Mouse (Mus musculus) megakaryocyte progenitor cell, adult 5-6 weeks (primary cell): ENCODE measurements around the gene Nol11. TPM values are rescaled to one million over a fixed set of nuclear protein-coding genes. Genes with fewer than 3 reads are reported as not detected.

Experiments
- ATAC-seq: replicated peaks from 2 replicates; pipeline ENCODE4 v1.8.0; 2016; ENCODE audit warnings: mild to moderate bottlenecking, moderate TSS enrichment, inconsistent platforms; ENCODE audit not compliant: poor library complexity
- total RNA-seq, 2 experiments: library from RNA; stranded (forward) in 1 of 2; stranded (reverse) in 1 of 2; fragments of 157-497, 149-512 nt in 1 of 2; fragments of 200-1000 nt in 1 of 2; gene quantifications; 2 replicates each; pipeline versions ENCODE4 v1.2.3 to v1.2.4; 2015 to 2017

Gene Nol11
- 70.6 and 78.4 TPM in 2 replicates for total RNA-seq (2015)
- 51.1 and 64.7 TPM in 2 replicates for total RNA-seq (2017)

DNA sequence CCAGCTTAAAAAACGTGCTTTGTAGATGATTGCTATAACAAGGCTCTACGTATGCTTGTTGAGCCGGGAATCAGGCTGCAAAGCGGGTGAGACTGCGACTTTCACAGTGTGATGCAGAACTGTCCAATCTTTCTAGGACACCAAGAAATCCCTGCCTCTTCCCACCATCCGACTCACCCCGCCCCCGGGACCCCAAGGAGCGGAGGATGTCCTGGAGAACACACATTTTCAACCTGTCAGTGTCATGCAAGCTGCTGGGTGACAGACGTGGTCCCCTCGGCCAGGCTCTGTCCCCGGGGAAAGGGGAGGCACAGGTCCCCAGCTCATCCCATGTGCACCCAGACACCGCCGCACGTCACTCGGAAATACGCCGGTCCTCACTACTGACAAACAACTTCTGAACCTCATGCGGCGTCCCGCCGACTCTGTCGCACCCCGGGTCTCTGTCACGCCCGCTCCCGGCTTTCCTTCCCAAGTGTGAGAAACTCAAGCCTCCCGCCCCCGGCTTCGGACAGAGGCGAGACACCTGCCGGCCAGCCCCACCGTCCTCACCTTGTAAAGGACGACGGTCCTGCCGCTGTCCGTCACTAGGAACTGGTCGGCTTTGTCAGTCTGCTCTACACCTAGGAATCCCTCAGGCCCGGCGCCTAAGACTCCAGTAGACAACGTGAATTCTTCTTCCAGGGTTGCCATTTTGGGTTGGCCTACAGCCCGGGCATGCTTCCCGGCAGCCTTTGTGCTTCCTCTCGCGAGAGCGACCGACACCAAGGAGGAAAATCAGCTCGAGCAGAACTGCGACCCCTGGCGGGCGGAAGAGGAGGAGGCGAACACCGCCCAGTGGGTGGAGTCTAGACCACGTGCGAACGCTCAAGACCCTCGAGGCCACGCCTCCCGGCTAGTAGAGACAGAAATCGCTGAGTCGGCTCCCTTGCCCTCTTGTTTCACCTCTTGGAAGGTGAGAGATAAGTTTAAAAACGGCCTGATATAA lies at the start of gene Nol11:
TSS of gene Nol11 (minus strand) at position 817 of the 988 bp plus-strand sequence.
- peak; percentile 99 for ATAC-seq

- no peak for ATAC-seq
These were observed 49.3 kb upstream of the Nol11 start for GRCm38 (mm10) chr11:107238506-107238905.

GRCm38 (mm10) chr11:107237532-107237931 lies 48.4 kb upstream of the Nol11 start:
- ATAC-seq: no peak

DNA sequence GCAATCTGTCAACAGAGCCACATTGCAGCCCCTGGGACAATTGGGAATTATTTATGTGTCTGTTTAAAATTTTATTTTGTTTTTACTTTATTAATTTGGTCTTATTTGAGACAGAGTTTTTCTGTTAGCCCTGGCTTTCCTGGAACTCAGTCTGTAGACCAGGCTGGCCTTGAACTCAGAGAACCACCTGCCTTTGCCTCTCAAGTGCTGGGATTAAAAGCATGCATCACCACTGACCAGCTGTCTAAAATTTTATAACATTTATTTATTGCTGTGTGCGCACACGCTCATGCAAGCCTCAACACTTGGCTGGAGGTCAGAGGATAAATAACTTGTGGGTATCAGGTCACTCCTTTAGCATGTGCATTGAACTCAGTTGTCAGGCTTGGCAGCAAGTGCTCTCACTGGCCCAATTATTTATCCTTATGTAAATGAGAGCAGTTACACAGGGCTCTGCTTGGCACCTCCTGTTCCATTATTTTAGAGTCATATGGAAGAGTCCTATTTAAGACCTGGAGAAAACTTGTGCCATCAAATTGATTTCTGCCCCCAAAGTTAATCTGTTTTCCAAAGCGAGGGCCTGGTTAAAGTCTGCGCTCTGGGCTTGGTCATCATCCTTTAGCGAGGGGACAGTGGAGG lies 44.2 kb upstream of the Nol11 start:
- ATAC-seq: no peak

DNA sequence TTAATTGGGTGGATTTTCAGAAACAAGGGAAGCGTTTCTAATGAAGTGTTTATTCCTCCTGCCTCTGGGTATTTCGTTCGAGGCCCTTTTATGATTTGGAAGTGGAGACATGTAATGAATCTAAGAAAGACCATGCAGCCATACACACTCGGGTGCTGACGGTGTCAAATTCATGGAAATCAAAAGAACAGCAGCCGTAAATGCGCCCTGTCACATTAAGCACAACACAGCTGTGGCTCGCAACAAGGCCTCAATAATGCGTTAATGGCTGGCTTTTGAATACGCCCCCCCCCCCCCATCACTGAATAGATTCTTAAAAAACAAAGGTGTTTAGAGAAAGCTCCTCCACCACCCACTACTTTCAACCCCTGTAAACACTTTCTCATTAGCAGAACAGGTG lies 40.9 kb upstream of the Nol11 start:
- no peak for ATAC-seq

- ATAC-seq: no peak
These were observed 37.2 kb upstream of the Nol11 start for GRCm38 (mm10) chr11:107226431-107226830.

DNA sequence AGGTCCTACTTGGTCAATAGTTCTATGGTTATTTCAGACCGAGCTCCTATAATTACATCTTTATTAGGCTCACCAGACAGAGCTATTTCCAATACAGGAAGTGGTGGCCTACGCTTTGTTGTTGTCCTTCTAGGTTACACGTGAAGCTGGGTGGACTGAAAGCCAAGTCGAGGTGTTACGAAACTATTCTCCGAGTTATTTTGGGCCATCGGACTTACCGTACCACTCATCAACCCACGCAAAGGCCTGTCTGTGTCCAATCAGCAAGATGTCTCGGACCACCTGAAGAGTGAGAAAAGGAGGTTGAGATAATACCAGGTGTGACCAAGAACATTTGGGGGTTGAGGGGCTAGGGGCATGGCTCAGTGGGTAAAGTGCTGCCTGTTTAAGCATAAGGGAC lies 36.8 kb upstream of the Nol11 start:
- no peak for ATAC-seq

DNA sequence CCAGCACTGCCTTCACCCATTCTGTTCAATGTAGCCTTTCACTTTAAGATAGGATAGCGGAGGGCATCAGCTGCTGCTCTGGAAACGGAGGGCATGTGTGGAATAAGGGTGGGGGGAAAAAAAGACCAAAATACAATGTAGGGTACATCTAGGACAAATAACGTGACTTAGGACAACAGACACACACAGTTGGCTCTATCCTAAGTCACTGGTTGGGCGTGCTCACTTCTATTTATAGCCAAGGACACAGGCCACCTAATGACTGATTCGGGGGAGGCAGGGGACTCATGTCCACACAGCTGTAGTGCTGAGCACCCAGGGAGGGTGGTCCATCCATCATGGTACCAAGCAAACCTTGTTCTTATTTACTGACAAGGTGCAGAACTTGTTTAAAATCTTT lies 36.1 kb upstream of the Nol11 start:
- no peak for ATAC-seq

DNA sequence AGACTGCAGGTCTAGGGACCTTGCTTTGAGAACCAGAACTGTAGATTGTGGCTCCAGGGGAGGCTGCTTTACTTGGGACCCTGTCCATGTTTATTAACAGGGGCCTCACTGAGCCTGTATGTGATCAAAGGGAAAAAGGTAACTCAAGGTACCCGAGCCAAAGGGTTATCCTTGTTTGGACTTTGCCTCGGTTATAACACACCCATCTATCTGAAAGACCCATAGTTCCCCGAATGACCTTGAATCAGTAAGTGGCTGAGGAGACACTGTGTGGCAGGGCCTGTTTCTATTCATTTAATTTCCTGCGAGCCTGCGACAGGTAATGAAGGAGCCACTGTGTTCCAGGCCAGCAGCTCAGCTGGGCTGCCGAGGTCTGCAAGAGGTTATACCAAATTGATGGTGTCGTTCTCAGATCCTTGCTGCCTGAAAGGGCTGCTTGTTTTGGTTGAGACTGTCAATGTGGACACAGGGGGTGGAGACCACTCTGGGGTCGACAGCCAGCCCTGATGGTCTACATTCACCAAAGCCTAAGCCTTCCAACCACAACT lies 34.6 kb upstream of the Nol11 start:
- ATAC-seq: no peak

DNA sequence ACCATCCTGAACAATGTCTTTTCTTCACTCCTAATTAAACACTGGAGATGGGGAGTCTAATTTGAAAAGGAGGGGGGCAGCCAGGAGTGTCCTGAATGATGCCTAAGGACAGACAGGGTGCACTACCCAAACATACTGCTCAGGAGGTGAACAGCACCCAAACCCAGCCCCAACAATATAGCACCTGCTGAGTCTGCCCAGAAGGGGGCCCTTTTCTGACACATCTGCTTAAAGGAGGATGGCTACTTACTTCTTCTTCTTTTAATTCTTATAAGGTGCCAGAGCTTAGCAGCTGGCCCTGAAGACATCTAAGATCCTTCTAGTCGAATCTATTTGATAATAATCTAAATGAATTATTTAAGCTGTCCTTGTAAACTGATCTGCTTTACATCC lies 34.0 kb upstream of the Nol11 start:
- ATAC-seq: 0 out of 2 replicates have a peak, but pooled peaks have one; percentile 14

DNA sequence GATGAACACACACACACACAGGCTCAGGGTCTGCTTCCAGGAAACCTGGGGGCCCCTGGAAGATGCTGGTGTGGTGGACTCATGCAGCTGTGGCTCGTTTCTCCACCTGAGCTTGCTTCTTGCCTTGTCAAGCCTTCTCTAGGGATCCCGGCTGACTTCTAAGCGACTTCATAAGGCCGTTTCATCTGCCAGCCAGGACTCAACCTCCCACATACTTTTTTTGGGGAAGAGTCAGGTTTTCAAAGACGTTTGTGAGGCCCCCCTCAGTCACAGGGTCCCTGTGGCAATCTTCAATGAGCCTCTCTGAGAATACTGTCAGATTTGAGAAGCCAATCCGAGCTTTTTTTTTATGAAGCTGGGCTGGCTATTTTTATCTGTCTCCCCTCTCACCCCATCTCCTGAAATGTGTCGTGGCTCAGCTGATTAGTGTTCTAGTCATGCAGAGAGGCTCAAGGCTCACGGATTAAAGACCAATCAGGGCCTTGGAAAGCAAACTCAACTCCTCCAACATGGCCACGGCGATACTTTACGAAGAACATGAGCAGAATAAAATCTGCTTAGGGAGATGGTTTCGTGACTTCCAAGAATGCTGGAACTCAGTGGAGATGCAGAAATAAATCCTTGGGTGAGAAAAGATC lies 33.5 kb upstream of the Nol11 start:
- no peak for ATAC-seq

DNA sequence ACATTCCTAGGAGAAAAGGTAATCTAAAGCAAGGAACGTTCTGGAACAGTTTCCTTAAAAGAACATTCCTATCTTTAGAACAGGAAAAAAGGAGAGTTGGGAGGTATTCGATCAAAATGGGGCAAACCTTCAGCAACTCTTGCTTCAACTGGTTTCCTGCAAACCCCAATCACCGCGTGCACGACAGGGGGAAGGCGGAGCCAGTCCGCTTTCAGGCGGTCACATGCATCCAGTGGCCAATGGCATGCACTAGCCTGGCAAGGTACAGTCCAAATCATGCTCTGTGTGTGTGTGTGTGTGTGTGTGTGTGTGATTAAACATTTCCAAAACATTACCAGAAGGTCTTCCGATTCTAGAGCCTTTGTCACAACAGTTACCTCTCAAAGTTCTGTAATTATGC lies 25.9 kb upstream of the Nol11 start:
- no peak for ATAC-seq

DNA sequence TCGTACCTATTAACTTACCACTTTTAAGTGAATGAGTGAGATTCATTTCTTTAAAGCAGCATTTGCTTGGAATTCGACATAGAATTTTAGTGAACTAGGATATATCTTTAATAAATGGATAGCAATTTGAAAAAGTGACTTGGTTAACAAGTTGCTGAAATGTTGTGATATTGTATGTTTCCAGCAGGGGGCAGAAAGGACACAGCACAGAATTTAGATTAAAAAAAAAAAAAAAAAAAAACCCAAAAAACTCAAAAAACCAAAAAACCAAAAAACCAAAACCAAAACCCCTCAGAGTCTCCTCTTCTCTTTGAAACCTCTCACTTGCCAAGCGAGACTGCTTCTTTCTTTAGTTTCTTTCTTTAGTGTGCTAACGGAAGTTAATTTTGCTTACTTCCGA lies 24.6 kb upstream of the Nol11 start:
- ATAC-seq: peak; percentile 65

GRCm38 (mm10) chr11:107209818-107210217 lies 20.6 kb upstream of the Nol11 start:
- ATAC-seq: no peak

DNA sequence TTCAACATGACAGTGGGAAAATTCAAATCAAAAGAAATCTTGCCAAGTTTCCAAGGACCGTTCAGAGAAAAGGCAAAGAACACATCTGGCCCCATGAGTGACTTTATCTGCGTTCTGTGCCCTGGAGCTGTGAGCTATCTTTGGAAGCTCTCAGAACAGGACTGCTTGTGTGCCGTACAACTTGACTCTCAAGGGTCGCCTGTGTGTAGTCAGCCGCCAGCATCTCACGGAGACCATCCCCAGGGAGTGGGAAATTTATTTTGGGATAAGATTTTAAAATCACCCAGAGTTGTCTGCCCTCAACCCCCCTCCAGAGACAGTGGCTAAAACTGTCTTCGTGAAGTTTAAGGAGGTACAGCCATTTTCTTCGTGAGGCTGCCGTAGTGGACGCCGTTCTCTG lies 12.6 kb upstream of the Nol11 start:
- ATAC-seq: no peak

- no peak for ATAC-seq
These were observed 10.1 kb upstream of the Nol11 start for GRCm38 (mm10) chr11:107199281-107199680.

DNA sequence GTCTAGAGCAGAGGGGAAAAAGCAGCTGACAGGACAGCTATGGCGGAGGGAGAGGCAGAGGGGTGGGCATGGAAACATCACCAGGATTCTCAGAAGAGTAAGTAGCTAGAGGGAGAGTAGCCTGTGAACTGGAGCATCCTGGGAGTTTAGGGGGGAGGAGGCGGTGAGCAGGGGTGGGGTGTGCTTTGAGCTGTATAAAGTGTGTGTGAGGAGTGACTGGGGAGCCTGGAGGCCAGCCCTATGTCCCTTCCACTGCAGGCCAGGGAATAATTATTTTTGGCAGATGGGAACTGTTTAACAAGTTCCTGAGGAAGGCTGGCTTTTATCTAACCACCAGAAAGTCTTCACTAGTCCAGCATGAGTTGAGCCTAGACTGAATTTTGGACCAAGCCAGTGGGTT lies 6.2 kb upstream of the Nol11 start:
- ATAC-seq: no peak

DNA sequence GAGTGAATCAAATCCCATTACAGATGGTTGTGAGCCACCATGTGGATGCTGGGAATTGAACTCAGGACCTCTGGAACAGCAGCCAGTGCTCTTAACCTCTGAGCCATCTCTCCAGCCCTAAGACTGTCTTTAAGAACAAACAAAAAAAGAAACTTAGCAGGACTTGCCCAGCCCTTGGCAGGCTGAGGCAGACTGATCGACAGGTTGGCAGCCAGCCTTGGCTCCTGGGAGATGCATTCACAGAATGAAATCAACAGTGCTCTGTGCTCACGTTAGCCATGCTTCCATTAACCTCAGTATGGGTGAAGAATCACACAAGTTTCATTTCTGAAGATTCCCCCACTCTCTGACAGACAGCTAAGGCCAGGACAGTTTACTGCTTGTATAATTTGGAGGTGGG lies 1.2 kb upstream of the Nol11 start:
- ATAC-seq: no peak

DNA sequence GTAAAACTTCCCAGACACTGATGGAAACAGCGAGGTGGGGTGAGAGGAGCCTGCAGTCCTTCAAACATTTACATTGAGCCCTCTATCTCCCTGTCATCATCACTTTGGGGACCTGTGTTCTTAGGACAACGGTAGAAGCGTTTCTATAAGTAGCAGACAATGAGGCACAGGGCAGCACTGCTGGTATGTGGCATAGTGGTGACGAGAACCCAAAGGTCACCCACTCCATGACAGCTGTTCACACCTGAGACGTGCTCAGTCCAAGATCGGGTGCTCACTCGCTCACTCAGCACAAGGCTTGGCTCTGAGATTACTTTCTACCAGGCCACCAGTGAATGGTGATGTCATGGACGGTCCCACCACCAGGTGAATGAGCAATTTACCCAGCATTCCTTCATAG lies 5.4 kb downstream of the Nol11 start:
- ATAC-seq: no peak

GRCm38 (mm10) chr11:107161215-107161614 lies 28.0 kb downstream of the Nol11 start:
- ATAC-seq: no peak

GRCm38 (mm10) chr11:107159034-107159433 lies 30.1 kb downstream of the Nol11 start:
- peak; percentile 84 for ATAC-seq
